Mouse (Mus musculus) spleen, adult 18-20 months (tissue): ENCODE measurements around the gene Zfp454.
A peak's percentile ranks its signal among the peaks of the same experiment; 100 is the strongest.

Experiments used
- DNase-seq, 2 experiments: peaks; one replicate each; pipeline ENCODE4 v3.0.0; 2022; ENCODE audit warnings: mixed read lengths in 2 of 2

Zfp454 gene

DNA sequence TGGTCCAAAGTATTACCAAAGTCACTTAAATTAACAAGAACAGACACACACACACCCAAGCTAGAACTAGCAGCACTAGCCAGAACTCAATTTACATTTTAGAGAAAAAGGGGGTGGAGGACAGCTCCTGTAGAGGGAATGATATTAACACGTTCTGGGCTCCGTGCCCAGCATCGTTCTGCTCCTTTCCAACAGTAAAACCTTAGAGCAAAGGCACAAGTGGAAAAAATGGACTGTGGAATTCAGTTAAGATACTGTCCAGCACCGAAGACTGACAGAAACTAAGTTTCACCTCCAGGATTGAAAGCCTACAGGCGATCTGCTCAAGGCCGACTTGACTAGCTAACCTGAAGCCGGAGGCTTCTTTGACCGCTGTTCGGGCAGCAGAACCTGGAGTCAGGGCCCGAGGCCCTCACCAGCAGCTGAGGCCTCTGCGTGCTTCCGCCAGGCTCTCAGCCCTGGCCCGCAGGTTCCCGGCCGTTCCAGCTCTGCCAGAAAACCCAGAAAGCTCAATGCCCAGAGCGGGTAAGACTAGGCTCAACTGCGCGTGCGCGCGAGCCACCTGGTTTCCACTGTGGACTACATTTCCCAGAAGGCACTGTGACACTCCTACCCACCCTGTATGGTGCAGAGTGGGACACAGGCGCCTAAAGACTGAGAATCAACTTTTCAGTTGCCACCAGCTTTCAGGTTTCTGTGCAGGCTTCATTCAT, 46.3 kb downstream of the Zfp454 start, which contains the start of gene Zfp879:
Gene Zfp879 (minus strand): TSS at position 530 of the 713 bp plus-strand sequence.
- DNase-seq: peak; percentile 75 to 80

DNA sequence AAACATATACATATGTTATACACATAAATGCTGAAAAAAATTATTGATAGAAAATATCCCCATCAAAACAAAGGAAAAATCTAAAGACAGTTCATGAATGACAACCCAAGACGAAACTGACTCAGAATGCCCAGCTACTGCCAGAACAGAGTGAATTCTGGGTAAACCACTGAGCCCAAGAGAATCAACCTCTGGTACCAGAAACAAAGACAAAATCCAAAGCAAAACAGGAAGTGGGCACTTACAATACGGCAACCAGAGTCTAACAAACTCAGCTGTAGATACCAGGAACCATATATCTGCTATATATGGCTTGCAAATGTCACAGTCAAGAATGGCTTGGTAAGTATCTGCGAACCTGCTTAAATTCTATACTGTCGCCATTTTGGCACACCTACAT, 51.7 kb downstream of the Zfp454 start:
- DNase-seq: no peak

DNA sequence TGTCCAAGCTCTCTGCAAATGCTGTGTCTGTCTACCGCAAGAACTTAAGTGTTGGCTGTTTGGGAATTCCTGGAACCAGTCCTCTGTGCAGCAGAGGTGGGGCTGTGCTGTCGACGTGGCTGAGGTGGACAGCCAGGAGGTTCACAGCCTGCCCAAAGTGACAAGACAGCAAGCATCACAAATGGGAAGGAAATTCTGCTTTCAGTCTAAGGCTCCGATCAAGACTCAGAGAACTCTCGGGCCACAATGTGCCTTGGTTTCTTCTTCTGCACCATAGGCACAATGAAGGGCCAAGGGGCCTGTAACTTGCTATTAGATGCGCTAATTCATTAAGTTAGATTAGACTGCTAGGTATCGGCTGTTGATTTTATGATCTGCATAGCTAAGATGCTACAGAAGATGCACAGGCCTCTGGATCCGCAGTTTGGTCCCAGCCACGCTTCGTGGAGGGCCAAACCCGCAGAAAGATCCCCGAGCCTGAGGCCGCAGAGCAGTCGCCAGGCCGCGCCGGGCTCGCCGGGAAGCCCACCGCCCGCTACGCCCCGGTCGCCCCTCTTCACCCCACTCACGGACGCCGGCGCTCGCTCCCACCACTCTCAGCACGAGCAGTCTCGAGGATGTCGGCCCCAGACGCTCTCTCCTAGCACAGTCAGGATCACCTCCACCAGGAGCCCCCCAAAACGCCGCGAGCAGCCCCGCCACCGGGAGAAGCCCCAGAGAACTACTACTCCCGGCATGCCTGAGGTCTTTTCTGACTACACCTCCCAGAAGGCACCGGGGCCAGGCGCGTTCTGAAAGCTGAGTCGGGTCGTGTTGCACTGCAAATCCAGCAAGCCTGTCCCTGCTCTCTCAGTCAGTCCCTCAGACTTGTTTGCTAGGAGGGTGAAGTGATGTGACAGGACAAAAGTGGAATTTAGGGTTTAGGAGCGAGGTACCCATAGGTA, 60.2 kb downstream of the Zfp454 start, which contains the start of gene Zfp354c:
Gene Zfp354c (minus strand): TSS at position 715 of the 944 bp plus-strand sequence.
- DNase-seq: peak; percentile 66 to 82

DNA sequence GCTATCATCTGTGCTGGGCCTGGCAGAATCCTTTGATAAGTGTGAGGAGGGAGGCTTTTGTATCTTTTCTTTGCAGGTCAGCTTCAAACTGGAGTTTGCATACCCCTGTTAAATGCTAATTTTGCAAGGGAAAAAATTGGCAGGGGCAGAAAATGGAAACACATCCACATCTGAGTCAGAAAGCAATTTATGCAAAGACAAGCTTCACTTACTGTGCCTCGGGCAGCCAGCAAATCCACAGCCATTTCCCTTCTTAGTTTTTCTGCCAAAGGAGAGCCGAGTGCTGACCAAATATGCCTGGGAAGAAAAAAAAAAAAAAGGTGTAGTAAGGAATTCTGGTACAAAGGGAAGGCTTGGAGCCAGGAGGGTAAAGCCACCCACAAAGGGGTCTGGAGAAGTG, 61.2 kb downstream of the Zfp454 start:
- no peak for DNase-seq
